Mouse (Mus musculus) thymus, adult 2 months (tissue): Measurements from ENCODE around the gene Ndufs8.
A peak's percentile ranks its signal among the peaks of the same experiment; 100 is the strongest.

ENCODE experiments used
- CTCF ChIP-seq: fragments of 200-500 bp; IDR thresholded peaks from 2 replicates; pipeline ENCODE4 v1.5.1; 2012; ENCODE audit warnings: mild to moderate bottlenecking, control low read depth, low read length, moderate library complexity, borderline replicate concordance; ENCODE audit not compliant: control insufficient read depth, poor library complexity, insufficient read depth; ENCODE audit errors: extremely low read depth
- POLR2A ChIP-seq: fragments of 200-500 bp; IDR thresholded peaks from 2 replicates; pipeline ENCODE4 v1.6.1; 2012; ENCODE audit warnings: mild to moderate bottlenecking, low read length, control low read depth, moderate library complexity; ENCODE audit not compliant: control insufficient read depth, poor library complexity, insufficient read depth; ENCODE audit errors: extremely low read depth

DNA sequence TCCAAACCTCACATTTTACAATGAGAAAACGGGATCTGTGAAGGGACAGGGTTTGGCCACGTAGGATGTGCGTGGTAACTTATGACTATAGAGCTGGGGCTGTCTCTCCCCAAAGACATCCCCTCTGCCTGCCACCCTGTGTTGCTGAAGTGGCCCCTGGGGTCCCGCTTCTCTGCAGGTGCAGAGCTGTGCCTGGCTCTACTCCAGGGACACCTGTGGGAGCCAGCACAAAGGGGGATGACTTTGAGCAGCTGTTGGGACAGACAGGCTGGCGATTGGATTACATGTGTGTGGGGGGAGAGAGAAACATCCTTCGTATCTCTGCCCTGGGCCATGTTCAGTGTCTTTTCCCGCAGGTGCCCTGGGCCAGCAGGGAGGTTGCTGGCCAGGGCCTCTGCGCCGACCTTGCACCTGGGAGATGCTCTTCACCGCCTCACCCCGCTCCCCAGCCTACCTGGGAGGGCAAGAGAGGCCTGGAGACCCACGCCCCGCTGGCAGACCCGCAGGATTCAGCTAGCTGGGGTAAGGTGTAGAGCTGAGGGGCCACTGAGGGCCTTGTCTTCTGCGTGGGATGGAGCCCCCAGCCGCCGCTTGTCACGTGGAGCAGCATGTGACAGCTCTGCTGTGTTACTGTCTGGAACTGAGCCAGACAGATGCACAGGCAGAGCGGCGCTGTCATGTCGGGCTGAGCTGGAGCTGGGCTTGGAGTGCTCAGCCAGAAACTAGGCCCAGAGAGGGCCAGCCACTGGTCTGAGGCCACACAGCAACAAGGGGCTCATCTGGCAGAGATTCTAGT, 17.9 kb upstream of the Ndufs8 start:
- TF ChIP-seq CTCF (no peak), POLR2A (peak; percentile 42; the same call in 1 of the 2 replicates)
